Mouse (Mus musculus) stomach, postnatal 0 days (tissue): ENCODE measurements around the gene Snx22.

ENCODE experiments used
- CTCF ChIP-seq: IDR thresholded peaks from 2 replicates; pipeline ENCODE4 v1.5.1; 2016; ENCODE audit warnings: antibody characterized with exemption, low read depth, mild to moderate bottlenecking, moderate library complexity
- EP300 ChIP-seq: optimal IDR thresholded peaks from 2 replicates; pipeline ENCODE3; 2016; ENCODE audit warnings: antibody characterized with exemption

GRCm38 (mm10) chr9:66101577-66101976 lies 32.1 kb upstream of the Snx22 start:
- no peak for TF ChIP-seq EP300
- TF ChIP-seq CTCF = no peak
